ENCODE assay signal across 12 mouse cellular contexts in genomic region chr10:62296086-62296872, GRCm38 (mm10). TPM values are rescaled to one million over a fixed set of nuclear protein-coding genes. Genes with fewer than 3 reads are reported as not detected.
DNase-seq lines count a peak whose midpoint lies in the region; ATAC-seq and TF ChIP-seq lines count a peak whose summit lies in the region.
"Had no signal": no experiment of that assay in that cellular context is flagged by ENCODE, and none has a peak within 500 bp of the region (broad histone marks: within the 10 kb centered on the region; RNA-seq: fewer than 3 reads in every experiment).

No protein-coding gene starts in this region.

- TF ChIP-seq CTCF in hindbrain, postnatal 0 days (IDR thresholded peaks at IDR 0.05; ENCODE audit: low read depth), result no peak

- no peaks in the 10 kb centered on the region for H3K9me3 ChIP-seq in midbrain, embryonic 14.5 days (ENCODE audit: control insufficient read depth, low read length)
- H3K9me3 ChIP-seq in midbrain, embryonic 16.5 days (replicated peaks; ENCODE audit: control insufficient read depth, low read length, poor library complexity, severe bottlenecking), result no peaks in the 10 kb centered on the region
- H3K9me3 ChIP-seq in hindbrain, postnatal 0 days (ENCODE audit: low read length), result no peaks in the 10 kb centered on the region
- H3K9me3 ChIP-seq in intestine, embryonic 15.5 days, result no peaks in the 10 kb centered on the region

- H3K4me2 ChIP-seq in midbrain, embryonic 14.5 days (ENCODE audit: low read length), result no peak overlapping the region
- no peak overlapping the region for H3K4me2 ChIP-seq in midbrain, embryonic 16.5 days (ENCODE audit: low read length)
- no peak overlapping the region for H3K4me2 ChIP-seq in hindbrain, postnatal 0 days (ENCODE audit: low read depth, low read length)
- H3K4me2 ChIP-seq in intestine, embryonic 15.5 days (replicated peaks), result no peak overlapping the region

- 0 out of 2 replicates have a peak, but pooled peaks have one; percentile 27 for ATAC-seq in midbrain, embryonic 14.5 days (ENCODE audit: low FRiP score, low TSS enrichment)
- ATAC-seq in midbrain, embryonic 16.5 days, result no peak
- ATAC-seq in hindbrain, postnatal 0 days, result peak; percentile 16; the same call in 1 of the 2 replicates
- no peak for ATAC-seq in intestine, embryonic 15.5 days

- no peak overlapping the region for H3K9ac ChIP-seq in midbrain, embryonic 14.5 days (replicated peaks; ENCODE audit: low read length)
- H3K9ac ChIP-seq in midbrain, embryonic 16.5 days (ENCODE audit: low read depth, low read length), result no peak overlapping the region
- no peak overlapping the region for H3K9ac ChIP-seq in hindbrain, postnatal 0 days (replicated peaks; ENCODE audit: low read length)
- H3K9ac ChIP-seq in intestine, embryonic 15.5 days, result no peak overlapping the region

- H3K27ac ChIP-seq in midbrain, embryonic 14.5 days (replicated peaks; ENCODE audit: low read depth, low read length), result no peak overlapping the region
- no peak overlapping the region; the same call in 1 of the 2 replicates for H3K27ac ChIP-seq in midbrain, embryonic 16.5 days (ENCODE audit: low read length)
- no peak overlapping the region for H3K27ac ChIP-seq in hindbrain, postnatal 0 days
- no peak overlapping the region for H3K27ac ChIP-seq in intestine, embryonic 15.5 days

- no peaks in the 10 kb centered on the region for H3K4me1 ChIP-seq in midbrain, embryonic 14.5 days (ENCODE audit: control insufficient read depth, insufficient read depth, low read length)
- H3K4me1 ChIP-seq in midbrain, embryonic 16.5 days (ENCODE audit: control insufficient read depth, insufficient read depth, low read length), result no peaks in the 10 kb centered on the region; the same call in 1 of the 2 replicates
- no peaks in the 10 kb centered on the region for H3K4me1 ChIP-seq in hindbrain, postnatal 0 days (ENCODE audit: insufficient read depth, low read length)
- H3K4me1 ChIP-seq in intestine, embryonic 15.5 days (replicated peaks), result no peaks in the 10 kb centered on the region

- H3K36me3 ChIP-seq in midbrain, embryonic 14.5 days (ENCODE audit: control insufficient read depth, insufficient read depth, low read length), result peaks cover 41% of the 10 kb centered on the region
- H3K36me3 ChIP-seq in midbrain, embryonic 16.5 days (ENCODE audit: control insufficient read depth, insufficient read depth, low read length), result peaks cover 27% of the 10 kb centered on the region
- H3K36me3 ChIP-seq in hindbrain, postnatal 0 days (ENCODE audit: insufficient read depth, low read length), result peaks cover 20% of the 10 kb centered on the region; the same call in 1 of the 2 replicates
- no peaks in the 10 kb centered on the region; the same call in 1 of the 2 replicates for H3K36me3 ChIP-seq in intestine, embryonic 15.5 days

- H3K4me3 ChIP-seq in midbrain, embryonic 14.5 days (replicated peaks; ENCODE audit: low read depth, low read length), result no peak overlapping the region
- H3K4me3 ChIP-seq in midbrain, embryonic 16.5 days (ENCODE audit: low read depth, low read length), result no peak overlapping the region
- H3K4me3 ChIP-seq in hindbrain, postnatal 0 days (ENCODE audit: low read length), result no peak overlapping the region
- no peak overlapping the region for H3K4me3 ChIP-seq in intestine, embryonic 15.5 days (replicated peaks)

- 55% methylated on average over 20 of the region's 26 CpGs for WGBS in midbrain, embryonic 14.5 days
- 60% methylated on average over 20 of the region's 26 CpGs for WGBS in midbrain, embryonic 16.5 days
- WGBS in hindbrain, postnatal 0 days, result 47% methylated on average over 21 of the region's 26 CpGs
- WGBS in intestine, embryonic 15.5 days, result 66% methylated on average over 24 of the region's 26 CpGs

- no peaks in the 10 kb centered on the region for H3K27me3 ChIP-seq in midbrain, embryonic 14.5 days (ENCODE audit: control insufficient read depth, insufficient read depth, low read length)
- H3K27me3 ChIP-seq in midbrain, embryonic 16.5 days (ENCODE audit: control insufficient read depth, insufficient read depth, low read depth, low read length), result no peaks in the 10 kb centered on the region
- no peaks in the 10 kb centered on the region for H3K27me3 ChIP-seq in hindbrain, postnatal 0 days (ENCODE audit: insufficient read depth, low read length)
- H3K27me3 ChIP-seq in intestine, embryonic 15.5 days (replicated peaks), result no peaks in the 10 kb centered on the region

- peak; percentile 36 for DNase-seq in embryo, embryonic 10.5 days (ENCODE audit: low spot score)
- DNase-seq in embryo, embryonic 11 days, result no peak
- DNase-seq in midbrain, embryonic 14.5 days, result peak; percentile 80
- DNase-seq in hindbrain, postnatal 0 days (ENCODE audit: low spot score), result peak; percentile 81
- peak; percentile 38 for DNase-seq in testis, postnatal 14 days (ENCODE audit: low spot score)
- no peak for DNase-seq in heart, adult 11 months

RNA-seq across cellular contexts. Expression of gene Tacr2, which starts 44.0 kb away (rescaled TPM):
- polyA plus RNA-seq in midbrain, embryonic 14.5 days (2014; fragmentation: Nextera tagmentation; extraction: Ambion mirVana), result not detected in 2 replicates
- not detected in 2 replicates for polyA plus RNA-seq in midbrain, embryonic 16.5 days (2015; fragmentation: Nextera tagmentation; extraction: Ambion mirVana)
- not detected in 2 replicates for total RNA-seq in hindbrain, postnatal 0 days (2014; rRNA removed)
- 0.08 TPM in 2 replicates for polyA plus RNA-seq in hindbrain, postnatal 0 days (2015; fragmentation: Nextera tagmentation; extraction: Ambion mirVana)
- polyA plus RNA-seq in intestine, embryonic 15.5 days (2015; fragmentation: Nextera tagmentation; extraction: Ambion mirVana), result 0.44 and 0.72 TPM in 2 replicates
- total RNA-seq: common myeloid progenitor, adult 5-6 weeks; granulocyte monocyte progenitor cell, adult 5-6 weeks had no signal
- polyA plus RNA-seq: forebrain, embryonic 11.5 days; spleen, adult 2 months had no signal

Comparison
In these comparisons a context has a peak if more than half of its experiments do, and no peak if none do; other contexts are left out.
1. DNase-seq: peak in embryo, embryonic 10.5 days (single experiment), midbrain, embryonic 14.5 days (single experiment), hindbrain, postnatal 0 days (single experiment) and testis, postnatal 14 days (single experiment); none in embryo, embryonic 11 days (single experiment) and heart, adult 11 months (single experiment).
2. ATAC-seq: peak in midbrain, embryonic 14.5 days (single experiment) and hindbrain, postnatal 0 days (single experiment); none in midbrain, embryonic 16.5 days (single experiment) and intestine, embryonic 15.5 days (single experiment).